Mouse (Mus musculus): Measurements from ENCODE around the gene Rbpj. TPM values are rescaled to one million over a fixed set of nuclear protein-coding genes. Genes with fewer than 3 reads are reported as not detected.

Rbpj gene
- polyA plus RNA-seq, 1 experiment from 2014 or later, result 25.9 TPM

DNA sequence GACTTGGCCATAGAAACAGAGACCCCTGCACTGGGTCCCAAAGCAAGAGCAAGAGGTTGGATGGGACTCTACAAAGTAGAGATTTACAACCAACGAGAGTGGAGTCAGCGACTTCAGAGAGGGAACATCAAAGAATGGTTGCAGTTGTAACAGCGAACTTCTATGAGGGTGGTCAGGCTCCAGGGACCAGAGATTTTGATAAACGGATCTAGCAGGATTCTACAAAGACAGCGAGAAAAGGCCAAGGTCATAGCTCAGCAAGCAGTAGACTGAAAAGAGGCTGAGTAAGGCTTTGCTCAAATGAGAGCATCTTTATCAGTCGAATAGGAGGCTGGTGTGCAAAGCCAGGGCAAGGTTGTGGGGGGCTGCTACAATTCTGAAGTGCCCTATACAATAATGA is 13.2 kb downstream of the Rbpj start:
- 43% methylated on average over 6 of the region's 6 CpGs for WGBS

DNA sequence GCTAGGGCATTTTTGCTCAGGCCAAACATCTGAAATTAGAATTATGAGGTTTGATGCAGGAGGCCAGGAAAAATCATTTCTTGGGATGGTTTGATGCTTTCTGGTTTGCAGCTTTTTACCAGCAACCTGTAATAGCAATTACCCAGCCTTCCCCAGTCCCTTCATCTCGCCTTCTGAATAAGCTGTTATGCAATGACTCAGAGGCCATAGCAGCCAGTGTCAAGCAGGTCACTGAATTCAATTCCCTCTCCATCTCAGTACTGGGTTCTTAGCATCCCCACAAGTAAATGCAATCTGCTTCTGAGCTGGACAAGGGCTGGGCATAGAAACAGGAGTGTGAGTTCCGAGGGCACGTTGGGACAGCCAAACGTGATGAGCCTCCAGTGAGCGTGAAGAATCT is 13.9 kb downstream of the Rbpj start:
- Histone ChIP-seq H3K36me3 (ENCODE audit: insufficient read depth, low read length) (no peaks in the 10 kb centered on the region), H3K27me3 (ENCODE audit: insufficient read depth, low read length) (no peaks in the 10 kb centered on the region), H3K9ac (ENCODE audit: low read depth, low read length) (no peak overlapping the region), H3K4me2 (ENCODE audit: low read length) (no peak overlapping the region), H3K4me1 (replicated peaks; ENCODE audit: insufficient read depth, low read length) (no peaks in the 10 kb centered on the region), H3K9me3 (replicated peaks; ENCODE audit: low read length) (no peaks in the 10 kb centered on the region), H3K4me3 (replicated peaks; ENCODE audit: low read depth, low read length) (no peak overlapping the region), H3K27ac (no peak overlapping the region)
- ATAC-seq (replicated peaks; ENCODE audit: low FRiP score, low read depth), result no peak
- WGBS, result 73% methylated on average over 5 of the region's 5 CpGs
- no peak for DNase-seq (ENCODE audit: low spot score)
- no peak for TF ChIP-seq CTCF (IDR thresholded peaks at IDR 0.05; ENCODE audit: low read depth)

More for the DNA sequence above, 13.2 kb downstream of the Rbpj start:
- Histone ChIP-seq H3K4me1 (replicated peaks; ENCODE audit: insufficient read depth, low read length) (no peaks in the 10 kb centered on the region), H3K4me2 (ENCODE audit: low read length) (no peak overlapping the region), H3K4me3 (replicated peaks; ENCODE audit: low read depth, low read length) (no peak overlapping the region), H3K9me3 (replicated peaks; ENCODE audit: low read length) (no peaks in the 10 kb centered on the region), H3K9ac (ENCODE audit: low read depth, low read length) (no peak overlapping the region), H3K27me3 (ENCODE audit: insufficient read depth, low read length) (no peaks in the 10 kb centered on the region), H3K27ac (no peak overlapping the region), H3K36me3 (ENCODE audit: insufficient read depth, low read length) (no peaks in the 10 kb centered on the region)
- ATAC-seq (replicated peaks; ENCODE audit: low FRiP score, low read depth) (no peak), DNase-seq (ENCODE audit: low spot score) (no peak)
- no peak for TF ChIP-seq CTCF (IDR thresholded peaks at IDR 0.05; ENCODE audit: low read depth)

DNA sequence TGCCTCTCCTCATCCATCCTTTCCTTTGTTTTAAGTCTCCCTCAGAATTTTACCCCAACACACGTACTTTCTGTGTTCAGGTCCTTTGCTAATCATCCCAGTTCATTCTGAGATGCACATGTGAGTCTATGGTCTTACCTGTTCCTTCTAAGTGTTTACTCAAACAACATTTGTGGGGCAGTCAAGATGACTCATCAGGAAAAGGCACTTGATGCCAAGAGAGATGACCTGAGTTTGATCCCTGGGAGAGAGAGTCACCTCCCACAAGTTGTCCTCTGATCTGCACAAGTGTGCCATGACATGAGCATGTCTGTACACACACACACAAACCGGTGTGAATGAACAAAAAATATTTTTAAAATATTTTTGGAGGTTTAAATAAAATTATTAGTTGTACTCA is 15.1 kb downstream of the Rbpj start:
- Histone ChIP-seq H3K9ac (ENCODE audit: low read depth, low read length) (no peak overlapping the region), H3K9me3 (replicated peaks; ENCODE audit: low read length) (no peaks in the 10 kb centered on the region), H3K4me1 (replicated peaks; ENCODE audit: insufficient read depth, low read length) (no peaks in the 10 kb centered on the region), H3K27ac (no peak overlapping the region), H3K27me3 (ENCODE audit: insufficient read depth, low read length) (no peaks in the 10 kb centered on the region), H3K4me2 (ENCODE audit: low read length) (no peak overlapping the region), H3K36me3 (ENCODE audit: insufficient read depth, low read length) (no peaks in the 10 kb centered on the region), H3K4me3 (replicated peaks; ENCODE audit: low read depth, low read length) (no peak overlapping the region)
- DNase-seq (ENCODE audit: low spot score) (no peak), ATAC-seq (replicated peaks; ENCODE audit: low FRiP score, low read depth) (no peak)
- TF ChIP-seq CTCF (IDR thresholded peaks at IDR 0.05; ENCODE audit: low read depth), result no peak
- WGBS, result 81% methylated on average over 2 of the region's 2 CpGs

DNA sequence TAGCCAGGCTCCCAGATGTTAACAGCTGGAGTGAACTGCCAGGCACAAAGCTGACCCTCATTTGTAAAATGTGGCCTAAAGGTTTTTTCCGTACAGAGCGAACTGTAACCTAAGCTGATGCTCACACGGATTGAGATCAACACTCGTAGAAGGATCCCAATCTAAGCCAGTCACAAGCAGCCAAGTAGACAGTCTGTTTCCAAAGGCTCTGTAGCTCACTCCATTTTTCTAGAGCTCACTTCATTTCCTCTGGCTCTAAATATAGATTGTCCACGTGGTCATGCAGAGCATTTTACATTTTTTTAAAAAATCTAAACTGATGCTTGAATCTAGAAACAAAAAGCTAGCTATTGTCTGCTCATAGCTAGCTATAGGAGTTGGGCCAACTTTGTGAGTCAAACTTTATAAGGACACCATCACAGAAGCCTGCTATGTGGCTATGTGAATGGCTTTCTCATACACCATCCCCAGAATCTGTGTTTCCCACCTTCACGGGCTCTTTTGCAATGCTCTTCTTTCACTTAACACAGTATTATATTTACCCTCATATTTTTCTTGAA is 19.2 kb downstream of the Rbpj start:
- no peaks in the 10 kb centered on the region for H3K9me3 ChIP-seq (replicated peaks; ENCODE audit: low read length)
- TF ChIP-seq CTCF (IDR thresholded peaks at IDR 0.05; ENCODE audit: low read depth), result no peak
- ATAC-seq (replicated peaks; ENCODE audit: low FRiP score, low read depth) (no peak), DNase-seq (ENCODE audit: low spot score) (no peak)
- no peaks in the 10 kb centered on the region for H3K36me3 ChIP-seq (ENCODE audit: insufficient read depth, low read length)
- H3K27me3 ChIP-seq (ENCODE audit: insufficient read depth, low read length), result no peaks in the 10 kb centered on the region
- H3K4me2 ChIP-seq (ENCODE audit: low read length), result no peak overlapping the region
- no peaks in the 10 kb centered on the region for H3K4me1 ChIP-seq (replicated peaks; ENCODE audit: insufficient read depth, low read length)
- WGBS, result 72% methylated on average over 6 of the region's 6 CpGs
- no peak overlapping the region for H3K9ac ChIP-seq (ENCODE audit: low read depth, low read length)
- no peak overlapping the region for H3K27ac ChIP-seq
- no peak overlapping the region for H3K4me3 ChIP-seq (replicated peaks; ENCODE audit: low read depth, low read length)

DNA sequence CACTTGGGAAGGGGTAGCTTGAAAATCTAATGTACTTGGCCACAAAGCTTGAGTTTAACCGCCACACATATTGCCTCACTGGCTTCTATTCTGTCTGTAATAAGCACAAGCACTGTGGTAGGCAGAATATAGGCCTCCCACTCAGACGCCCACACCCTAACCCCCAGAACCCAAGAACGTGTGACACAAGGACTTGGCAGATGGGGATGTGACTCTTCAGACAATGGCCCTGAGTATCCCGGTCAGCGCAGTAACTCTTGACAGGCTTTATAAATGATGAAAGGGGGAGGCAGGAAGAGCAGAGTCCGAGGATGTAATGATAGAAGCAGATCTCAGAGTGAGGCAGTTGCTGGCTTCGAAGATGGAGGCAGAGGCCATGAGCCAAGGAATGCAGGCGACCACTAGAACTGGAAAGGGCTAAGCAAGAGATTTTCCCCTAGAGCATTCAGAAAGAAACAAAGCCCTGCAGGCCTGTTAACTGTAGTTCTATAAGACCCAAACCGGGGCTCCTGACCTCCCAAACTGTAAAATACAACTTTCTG is 20.1 kb downstream of the Rbpj start:
- H3K27me3 ChIP-seq (ENCODE audit: insufficient read depth, low read length), result no peaks in the 10 kb centered on the region
- DNase-seq (ENCODE audit: low spot score), result peak; percentile 45
- H3K4me1 ChIP-seq (replicated peaks; ENCODE audit: insufficient read depth, low read length), result no peaks in the 10 kb centered on the region
- H3K4me2 ChIP-seq (ENCODE audit: low read length), result no peak overlapping the region
- no peaks in the 10 kb centered on the region for H3K36me3 ChIP-seq (ENCODE audit: insufficient read depth, low read length)
- ATAC-seq (replicated peaks; ENCODE audit: low FRiP score, low read depth), result no peak
- TF ChIP-seq CTCF (IDR thresholded peaks at IDR 0.05; ENCODE audit: low read depth), result no peak
- H3K4me3 ChIP-seq (replicated peaks; ENCODE audit: low read depth, low read length), result no peak overlapping the region
- H3K27ac ChIP-seq, result no peak overlapping the region
- H3K9me3 ChIP-seq (replicated peaks; ENCODE audit: low read length), result no peaks in the 10 kb centered on the region
- no peak overlapping the region for H3K9ac ChIP-seq (ENCODE audit: low read depth, low read length)
- 33% methylated on average over 9 of the region's 9 CpGs for WGBS

DNA sequence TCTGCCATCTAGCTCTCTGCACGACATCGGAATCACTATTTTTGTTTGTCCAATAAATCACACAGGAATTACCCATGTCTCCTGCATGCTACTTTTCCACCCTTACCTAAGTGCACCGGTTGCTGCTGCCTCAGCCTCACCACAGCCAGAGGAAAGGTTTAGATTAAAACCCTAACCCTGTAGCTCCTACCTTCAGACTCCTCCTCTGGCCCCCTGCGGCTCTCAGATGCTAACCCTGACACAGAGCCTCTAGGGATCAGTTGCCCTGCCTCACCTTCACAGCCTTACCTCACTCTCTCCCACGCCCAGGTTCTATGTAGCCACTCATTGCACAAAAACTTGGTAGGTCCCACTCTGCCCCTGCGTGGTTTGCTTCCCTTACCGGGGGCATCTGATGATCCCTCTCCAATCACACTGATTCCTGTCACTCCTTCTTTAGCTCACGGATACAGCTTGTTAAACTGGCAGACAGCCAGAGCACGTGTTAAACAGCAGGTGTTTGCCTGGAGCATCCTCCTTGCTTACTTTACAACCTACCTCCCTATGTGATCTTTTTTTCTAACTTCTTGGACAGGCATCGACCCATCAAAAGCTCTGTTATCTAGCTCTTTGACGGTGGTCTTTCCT is 21.1 kb downstream of the Rbpj start:
- Histone ChIP-seq H3K36me3 (ENCODE audit: insufficient read depth, low read length) (no peaks in the 10 kb centered on the region), H3K4me2 (ENCODE audit: low read length) (no peak overlapping the region), H3K9me3 (replicated peaks; ENCODE audit: low read length) (no peaks in the 10 kb centered on the region), H3K27ac (no peak overlapping the region), H3K9ac (ENCODE audit: low read depth, low read length) (no peak overlapping the region), H3K4me1 (replicated peaks; ENCODE audit: insufficient read depth, low read length) (no peaks in the 10 kb centered on the region), H3K4me3 (replicated peaks; ENCODE audit: low read depth, low read length) (no peak overlapping the region), H3K27me3 (ENCODE audit: insufficient read depth, low read length) (no peaks in the 10 kb centered on the region)
- DNase-seq (ENCODE audit: low spot score), result no peak
- WGBS, result 34% methylated on average over 11 of the region's 11 CpGs
- no peak for TF ChIP-seq CTCF (IDR thresholded peaks at IDR 0.05; ENCODE audit: low read depth)
- no peak for ATAC-seq (replicated peaks; ENCODE audit: low FRiP score, low read depth)

Data from kidney, postnatal 0 days (tissue).